Mouse (Mus musculus): ENCODE measurements at regions not wholly inside any gene's neighbourhood (a gene's known extent, or its start where the extent isn't known, plus 50 kb on each side); places are given as distances from the start of the nearest gene placed in this dataset.

DNA sequence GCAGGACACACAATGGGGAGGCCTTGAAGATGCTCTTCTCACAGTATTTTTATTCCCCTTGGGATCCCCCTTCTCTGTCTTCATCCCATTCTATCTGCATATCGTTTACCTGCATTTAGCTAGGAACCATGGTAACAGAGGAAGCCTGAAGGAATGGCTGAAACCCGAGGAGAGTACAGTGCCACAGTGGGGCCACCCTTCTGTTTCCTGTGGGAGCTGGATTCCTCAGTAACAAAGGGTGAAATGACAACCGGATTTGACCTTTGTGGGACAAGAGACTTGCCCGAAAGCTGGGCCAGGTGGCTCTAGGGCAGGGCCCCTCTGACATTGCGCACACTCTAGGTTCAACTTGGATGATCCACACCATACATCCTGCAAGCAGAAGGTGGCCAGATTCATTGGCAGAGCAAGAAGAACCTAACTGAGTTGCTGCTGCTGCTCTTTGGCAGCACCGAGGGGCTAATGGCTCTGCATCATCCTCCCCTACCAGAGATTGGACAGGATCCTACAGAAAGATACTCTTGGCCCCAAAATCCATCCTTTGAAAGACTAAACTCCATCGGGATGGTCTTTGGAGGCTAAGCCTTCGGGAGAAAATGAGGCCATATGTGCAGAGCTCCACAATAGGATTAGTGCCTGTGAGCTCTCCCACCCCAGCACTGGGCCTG lies 310.0 kb downstream of the Sox9 start:
- DNase-seq (ENCODE audit: low spot score in 2 of 2), result no peak

DNA sequence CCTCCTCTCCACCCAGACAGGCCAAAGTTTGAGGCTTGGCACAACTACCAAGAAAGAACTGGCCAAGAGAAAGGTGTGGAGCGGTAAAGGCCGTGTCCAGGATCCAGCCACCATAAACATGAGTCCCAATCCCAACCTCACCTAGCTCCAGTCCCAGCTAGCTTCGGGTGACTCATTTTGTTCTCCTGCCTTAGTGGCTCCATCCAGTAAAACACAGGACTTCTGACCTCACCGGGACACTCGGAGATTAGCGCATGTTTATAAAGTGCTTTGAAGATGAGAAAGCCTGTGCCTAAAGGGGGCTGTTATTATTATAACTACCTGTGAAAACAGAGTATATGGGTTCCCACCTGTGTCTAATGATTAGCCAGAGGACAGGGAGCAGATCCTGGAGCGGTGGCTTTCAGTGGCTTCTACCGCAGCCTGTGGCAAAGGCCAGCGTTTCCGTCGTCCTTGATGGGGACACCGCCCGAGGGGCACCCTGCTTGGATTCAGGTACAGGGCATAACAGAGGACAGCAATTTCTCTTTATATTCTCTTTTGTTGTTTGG lies 311.9 kb downstream of the Sox9 start:
- DNase-seq (ENCODE audit: low spot score in 2 of 2), result no peak

GRCm38 (mm10) chr11:113095625-113096024 lies 313.6 kb downstream of the Sox9 start:
- no peak for DNase-seq (ENCODE audit: low spot score in 2 of 2)

- DNase-seq (ENCODE audit: low spot score in 2 of 2), result no peak
Observed at GRCm38 (mm10) chr11:113096209-113096608, 314.2 kb downstream of the Sox9 start.

GRCm38 (mm10) chr11:113098360-113098759 lies 316.3 kb downstream of the Sox9 start:
- no peak for DNase-seq (ENCODE audit: low spot score in 2 of 2)

DNA sequence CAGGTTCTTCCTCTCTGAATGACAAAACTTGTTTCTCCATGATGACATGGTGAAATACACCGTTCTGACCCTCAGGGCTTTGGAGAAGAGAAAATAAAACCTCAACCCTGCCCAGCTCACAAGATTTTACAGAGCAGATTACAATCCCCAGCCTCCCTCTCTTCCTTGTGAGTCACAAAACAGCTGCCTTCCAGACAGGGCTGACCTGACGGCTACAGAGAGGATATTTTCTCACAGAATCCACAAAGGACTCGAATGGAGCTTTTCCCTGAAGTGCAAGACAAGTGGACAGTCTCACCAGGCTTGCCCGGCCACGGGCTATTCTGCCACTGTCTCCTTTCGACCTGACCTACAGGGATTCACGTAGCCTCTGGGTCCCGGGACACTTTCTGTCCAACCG lies 318.8 kb downstream of the Sox9 start:
- no peak for DNase-seq (ENCODE audit: low spot score in 2 of 2)

- no peak for DNase-seq (ENCODE audit: low spot score in 2 of 2)
Observed at GRCm38 (mm10) chr11:113101534-113101933, 319.5 kb downstream of the Sox9 start.

DNA sequence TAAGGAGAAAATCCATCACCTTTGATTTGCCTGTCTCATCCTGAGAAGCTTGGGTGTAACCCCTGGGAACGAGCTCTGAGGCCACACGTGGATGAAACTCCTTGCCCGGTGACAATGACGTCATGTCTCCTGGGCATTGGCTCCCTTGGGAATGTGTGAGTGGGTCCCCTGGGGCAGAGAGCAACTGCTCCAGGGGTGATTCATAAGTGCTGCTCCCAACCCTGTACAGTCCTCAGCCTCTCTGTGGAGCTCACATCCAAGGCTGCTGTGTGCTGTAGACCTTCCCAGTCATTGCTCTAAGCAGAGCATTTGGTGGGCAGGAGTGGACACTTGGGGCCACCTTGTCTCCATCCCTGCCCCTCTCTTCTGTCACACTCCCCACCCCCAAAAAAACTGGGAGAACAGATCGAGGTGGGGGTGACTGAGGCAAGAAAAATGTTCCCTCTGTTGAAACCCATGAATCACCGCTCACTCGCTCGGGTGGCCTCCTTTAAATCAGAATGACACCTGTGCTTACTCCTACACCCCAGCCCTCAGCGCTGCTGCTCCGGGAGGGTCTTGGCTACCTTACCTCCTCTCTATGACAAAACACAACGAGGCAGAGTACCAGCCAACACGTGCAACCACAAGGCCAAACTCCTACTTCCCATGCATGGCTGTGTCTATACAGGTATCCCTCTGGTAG lies 321.3 kb downstream of the Sox9 start:
- no peak for DNase-seq (ENCODE audit: low spot score in 2 of 2)

DNA sequence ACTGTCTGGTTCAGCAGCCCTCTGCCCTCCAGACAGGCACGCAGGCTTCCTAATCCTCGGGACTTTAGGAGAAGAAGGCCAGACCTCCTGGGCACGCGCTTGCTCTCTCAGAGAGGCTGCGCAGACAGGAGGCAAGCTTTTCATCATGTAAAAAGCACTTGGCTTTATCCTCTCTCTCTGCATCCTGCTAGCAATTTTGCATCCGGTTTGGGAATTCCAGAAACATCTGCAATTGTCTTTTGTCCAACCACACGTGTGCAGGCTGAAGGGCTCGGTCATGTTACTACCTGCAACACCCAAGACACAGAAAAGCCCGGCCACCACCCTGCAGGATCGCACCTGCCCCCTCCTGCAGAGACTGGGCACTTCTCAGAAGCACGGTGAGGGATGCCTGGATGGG lies 323.3 kb downstream of the Sox9 start:
- no peak for DNase-seq (ENCODE audit: low spot score in 2 of 2)

DNA sequence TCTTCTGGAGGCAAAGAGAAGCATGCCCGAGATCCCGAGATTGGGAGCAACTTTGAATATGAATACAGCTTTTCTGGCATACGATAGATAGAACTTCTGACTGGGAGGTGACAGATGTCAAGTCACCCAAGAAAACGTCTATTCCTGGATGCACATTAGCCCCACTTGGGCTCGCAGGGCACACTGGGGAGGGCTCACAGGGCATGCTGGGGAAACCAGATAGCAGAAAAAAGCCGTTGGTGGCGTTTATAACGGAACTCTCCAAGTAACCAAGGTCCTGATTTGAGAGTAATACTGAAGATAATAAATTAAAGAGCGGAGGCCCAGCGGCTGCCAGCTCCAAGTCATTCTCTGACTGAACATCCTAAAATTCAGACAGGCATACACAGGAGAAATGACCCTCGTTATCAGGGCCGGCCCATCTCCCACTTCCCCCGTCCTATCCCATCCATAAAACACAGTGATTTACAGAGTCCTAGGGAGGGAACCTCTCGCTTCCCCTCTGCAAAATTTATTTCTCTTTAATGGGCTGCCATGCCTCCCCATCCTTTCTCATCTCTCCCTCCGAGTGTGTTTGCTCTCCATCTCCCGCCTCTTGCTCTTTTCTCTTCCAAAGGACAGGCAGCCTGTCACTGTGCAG lies 325.3 kb downstream of the Sox9 start:
- no peak for DNase-seq (ENCODE audit: low spot score in 2 of 2)

DNA sequence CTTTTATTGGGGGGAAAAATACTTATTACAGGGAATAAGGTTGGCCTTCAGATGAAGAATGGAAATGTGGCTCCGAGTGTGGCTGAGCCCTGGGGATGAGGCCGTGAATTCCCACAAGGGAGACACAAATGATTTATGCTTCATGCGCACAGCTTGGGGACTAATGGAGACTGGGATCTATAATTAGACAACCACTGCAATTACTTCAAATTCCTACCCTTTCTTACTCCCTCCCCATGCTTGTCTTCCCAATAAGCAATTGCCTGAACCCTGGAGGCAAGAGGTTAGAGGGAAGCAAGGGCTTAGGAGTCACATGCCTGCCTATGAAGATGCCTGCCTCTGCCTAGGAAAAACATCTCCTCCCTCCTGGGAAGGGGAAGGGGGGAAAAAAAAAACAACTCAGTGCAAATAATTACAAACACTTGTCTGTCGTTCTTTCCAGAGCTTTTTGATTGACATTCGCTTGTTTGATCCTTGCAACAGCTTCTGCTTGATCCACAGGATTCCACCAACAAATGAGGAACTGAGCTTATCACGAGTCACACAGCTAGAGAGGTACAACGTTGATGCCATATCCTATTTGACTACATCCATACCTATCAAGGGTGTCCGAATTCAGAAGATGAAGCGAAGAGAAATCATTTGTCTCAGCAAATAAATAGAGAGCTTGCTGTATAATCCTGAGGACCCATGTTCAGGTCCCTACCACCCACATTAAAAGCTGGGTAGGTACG lies 326.1 kb downstream of the Sox9 start:
- DNase-seq (ENCODE audit: low spot score in 2 of 2), result no peak

- DNase-seq (ENCODE audit: low spot score in 2 of 2), result no peak
Observed at GRCm38 (mm10) chr11:113109096-113109495, 327.1 kb downstream of the Sox9 start.

DNA sequence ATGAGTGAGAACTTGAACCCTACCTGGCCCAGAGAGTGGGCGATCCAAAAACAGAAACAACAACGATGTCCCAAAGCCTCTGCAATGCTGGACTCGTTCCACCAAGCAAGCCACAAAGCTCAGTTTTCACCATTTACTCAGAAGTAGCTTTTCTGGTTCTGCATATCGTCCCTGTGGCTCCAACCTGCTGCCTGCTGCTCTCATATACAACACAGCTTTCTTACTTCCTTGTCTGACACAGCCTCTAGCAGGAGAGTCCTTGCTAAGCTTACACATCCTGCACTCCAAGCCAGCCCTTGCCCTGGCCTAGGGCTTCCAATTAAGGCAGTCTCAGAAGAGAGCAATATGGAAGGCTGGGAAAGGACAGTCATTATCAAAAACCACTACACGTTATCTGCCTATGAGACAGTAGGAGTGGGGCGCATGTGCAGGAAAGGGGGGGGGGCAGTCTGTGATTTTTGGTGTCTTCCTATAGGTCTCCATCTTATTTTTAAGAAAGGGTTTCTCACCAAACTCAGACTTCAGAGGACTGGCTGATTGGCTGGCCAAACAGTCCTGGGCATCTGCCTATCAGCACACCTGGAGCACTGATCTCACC lies 331.3 kb downstream of the Sox9 start:
- no peak for DNase-seq (ENCODE audit: low spot score in 2 of 2)

- no peak for DNase-seq (ENCODE audit: low spot score in 2 of 2)
Observed at GRCm38 (mm10) chr11:113117179-113117898, 335.3 kb downstream of the Sox9 start.

GRCm38 (mm10) chr11:113120570-113120969 lies 338.5 kb downstream of the Sox9 start:
- DNase-seq (ENCODE audit: low spot score in 2 of 2), result no peak

DNA sequence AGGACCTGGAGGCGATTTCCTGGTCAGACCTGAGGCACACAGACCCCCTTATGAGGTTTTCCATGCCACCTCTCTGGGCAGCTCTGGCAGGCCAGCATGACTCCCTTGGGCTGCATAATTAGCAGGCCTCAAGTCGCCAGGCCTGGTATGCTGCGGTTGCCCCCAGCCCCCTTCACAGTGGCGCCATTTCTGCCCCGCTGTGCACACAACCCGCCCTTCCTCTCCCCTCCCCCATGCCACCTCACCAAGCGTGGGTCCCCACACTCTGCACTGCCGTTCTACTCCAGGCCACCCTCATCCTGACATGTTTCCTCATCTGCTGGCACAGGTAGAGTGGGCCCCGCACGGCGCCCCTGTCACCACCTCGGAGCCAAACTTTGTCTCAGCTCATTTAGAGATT lies 339.3 kb downstream of the Sox9 start:
- no peak for DNase-seq (ENCODE audit: low spot score in 2 of 2)

DNA sequence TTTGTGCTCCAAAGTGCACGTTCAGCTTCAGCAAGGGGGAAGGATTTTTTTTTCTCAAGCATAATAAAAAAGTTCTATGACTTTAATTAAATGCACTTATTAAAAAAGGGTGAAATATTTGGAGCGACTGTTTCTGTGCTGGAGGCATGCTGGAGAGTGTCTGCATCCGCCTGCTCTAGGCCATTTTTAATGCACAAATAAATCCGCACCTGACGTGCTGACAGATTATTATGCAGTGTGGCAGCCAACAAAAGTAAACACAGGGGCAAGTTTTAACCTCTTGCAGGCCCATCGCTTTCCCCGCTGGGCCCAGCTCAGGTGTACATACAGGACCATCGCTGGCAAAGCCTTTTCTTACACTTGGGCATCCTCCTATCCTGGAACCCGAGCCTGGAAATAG lies 340.1 kb downstream of the Sox9 start:
- DNase-seq (ENCODE audit: low spot score in 2 of 2), result no peak

DNA sequence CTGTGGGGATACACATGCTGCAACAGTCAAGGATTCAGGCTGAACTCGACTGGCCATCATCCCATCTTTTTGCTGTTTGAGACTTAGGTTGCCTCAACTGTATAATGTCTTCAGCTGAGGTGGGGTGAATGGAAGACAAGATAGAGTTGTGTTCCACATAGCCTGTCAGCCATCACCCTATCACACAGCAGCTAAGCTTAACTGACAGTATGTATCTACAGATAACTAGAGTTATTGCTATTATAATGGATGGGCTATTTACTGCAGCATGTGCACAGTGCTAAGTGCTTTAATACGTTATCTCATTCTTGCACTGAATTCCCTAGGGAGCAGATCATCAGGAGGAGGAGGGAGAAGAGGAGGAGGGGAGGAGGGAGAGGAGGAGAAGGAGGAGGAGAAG lies 340.9 kb downstream of the Sox9 start:
- DNase-seq (ENCODE audit: low spot score in 2 of 2), result no peak

DNA sequence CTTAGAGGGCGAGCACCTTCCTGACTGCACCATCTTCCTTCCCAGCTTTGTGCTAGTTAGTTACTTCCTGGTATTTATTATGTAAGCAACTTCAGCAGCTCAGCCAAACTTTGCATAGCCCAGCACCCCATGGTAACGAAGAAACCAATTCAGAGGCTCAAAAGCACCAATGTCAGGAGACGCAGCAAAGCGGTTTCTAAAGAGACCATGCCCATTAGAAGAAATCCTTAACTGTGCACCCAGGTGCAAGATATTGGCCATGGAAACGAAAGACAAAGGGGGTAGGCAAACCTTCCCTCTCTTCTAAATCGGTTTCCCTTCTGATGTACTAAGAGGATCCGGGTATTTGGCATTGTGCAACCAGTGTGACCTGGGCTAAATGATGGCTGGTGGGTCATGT lies 343.8 kb downstream of the Sox9 start:
- no peak for DNase-seq (ENCODE audit: low spot score in 2 of 2)

DNA sequence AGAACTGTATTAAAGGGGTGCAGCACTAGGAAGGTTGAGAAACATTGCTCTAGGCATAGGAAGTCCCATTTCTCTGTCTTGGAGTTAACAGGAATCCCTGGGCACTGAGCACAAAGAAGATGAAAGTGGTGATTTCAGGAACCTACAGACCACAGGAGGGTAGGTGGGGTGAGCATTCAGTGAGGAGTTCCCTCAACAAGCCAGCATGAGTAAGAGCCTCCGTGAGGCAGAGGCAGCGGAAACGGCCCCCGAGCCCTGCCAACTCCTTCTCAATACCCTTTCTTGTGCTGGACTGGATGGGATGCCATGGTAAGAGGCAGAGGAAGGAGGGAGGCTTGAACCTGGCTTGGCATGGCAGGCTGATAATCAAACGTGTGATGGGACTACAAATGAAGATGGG lies 347.2 kb downstream of the Sox9 start:
- no peak for DNase-seq (ENCODE audit: low spot score in 2 of 2)

GRCm38 (mm10) chr11:113129975-113130374 lies 348.0 kb downstream of the Sox9 start:
- DNase-seq (ENCODE audit: low spot score in 2 of 2), result no peak

Measured in urinary bladder, postnatal 4 days (tissue).